Mouse (Mus musculus) brain, embryonic 14.5 days (tissue): ENCODE measurements around the gene Fam76a.

Experiments
- CTCF ChIP-seq: fragments of 200-500 bp; IDR thresholded peaks from 2 replicates; pipeline ENCODE4 v1.5.1; 2012; ENCODE audit warnings: inconsistent platforms, mild to moderate bottlenecking, moderate library complexity, borderline replicate concordance; ENCODE audit not compliant: insufficient read depth, insufficient read length; ENCODE audit errors: extremely low read depth
- POLR2A ChIP-seq: fragments of 200-500 bp; IDR thresholded peaks from 2 replicates; pipeline ENCODE4 v1.6.1; 2012; ENCODE audit warnings: mild to moderate bottlenecking, inconsistent platforms, borderline replicate concordance; ENCODE audit not compliant: poor library complexity, insufficient read depth, insufficient read length, severe bottlenecking; ENCODE audit errors: extremely low read depth

GRCm38 (mm10) chr4:132955395-132955791, 33.0 kb upstream of the Fam76a start:
- no peak for TF ChIP-seq CTCF
- no peak for TF ChIP-seq POLR2A
